Mouse (Mus musculus): ENCODE results near the gene Tgfbr3. TPM values are rescaled to one million over a fixed set of nuclear protein-coding genes. Genes with fewer than 3 reads are reported as not detected.

Gene Tgfbr3
- total and polyA plus RNA-seq, 2 experiments from 2014 or later: 3.4 to 14.3 TPM

DNA sequence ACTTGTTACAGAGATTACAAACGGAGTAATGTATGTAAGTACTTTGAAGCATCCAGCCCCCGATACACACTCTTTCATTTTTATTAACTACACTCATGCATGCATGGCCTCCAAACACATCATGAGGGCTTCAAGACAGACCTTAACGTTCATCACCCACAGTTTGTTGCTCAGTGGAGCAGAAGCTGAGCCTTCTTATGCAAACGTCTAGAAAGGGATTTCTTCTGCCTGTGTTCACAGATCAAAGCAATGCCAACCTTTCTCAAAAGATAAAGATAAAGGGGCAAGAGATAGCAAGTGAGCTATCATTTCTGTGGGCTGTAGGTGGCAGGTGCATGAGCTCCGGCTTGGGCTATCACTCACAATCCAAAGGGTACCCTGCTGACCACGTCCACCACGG lies 123.7 kb downstream of the Tgfbr3 start:
- no peak for ATAC-seq
- no peak for DNase-seq
- Histone ChIP-seq H3K9ac (no peak overlapping the region), H3K4me3 (ENCODE audit: low read depth, low read length) (no peak overlapping the region), H3K4me1 (ENCODE audit: insufficient read depth) (peaks cover 8% of the 10 kb centered on the region), H3K36me3 (ENCODE audit: insufficient read depth) (no peaks in the 10 kb centered on the region), H3K9me3 (ENCODE audit: low read length) (no peaks in the 10 kb centered on the region), H3K27ac (ENCODE audit: low read depth, low read length) (no peak overlapping the region), H3K4me2 (ENCODE audit: low read depth) (no peak overlapping the region), H3K27me3 (ENCODE audit: insufficient read depth, low read length) (no peaks in the 10 kb centered on the region; the same call in 1 of the 2 replicates)
- TF ChIP-seq CTCF (IDR thresholded peaks at IDR 0.05; ENCODE audit: low read depth): no peak
- 77% methylated on average over 7 of the region's 7 CpGs for WGBS

DNA sequence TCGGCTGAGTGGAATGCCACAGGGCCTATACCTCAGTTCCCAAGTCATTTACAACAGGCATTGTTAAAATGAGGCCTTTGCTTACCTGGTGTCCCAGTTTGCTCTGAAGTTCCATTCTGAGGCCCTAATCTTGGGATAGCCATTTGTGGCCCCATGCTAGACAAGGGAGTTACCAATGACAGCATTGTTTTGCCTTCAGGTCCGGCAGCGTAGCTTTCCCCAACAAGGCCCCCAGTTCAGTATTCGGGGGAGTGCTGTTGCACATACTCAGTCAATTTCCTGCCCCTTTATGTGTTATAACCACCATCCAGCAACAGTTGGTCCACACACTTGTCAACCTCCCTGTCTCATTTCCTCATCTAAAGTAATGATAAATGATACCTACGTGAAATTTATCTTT lies 124.2 kb downstream of the Tgfbr3 start:
- no peaks in the 10 kb centered on the region; the same call in 1 of the 2 replicates for H3K27me3 ChIP-seq (ENCODE audit: insufficient read depth, low read length)
- H3K4me2 ChIP-seq (ENCODE audit: low read depth): no peak overlapping the region
- peaks cover 8% of the 10 kb centered on the region for H3K4me1 ChIP-seq (ENCODE audit: insufficient read depth)
- WGBS: 89% methylated on average over 5 of the region's 5 CpGs
- DNase-seq: no peak
- TF ChIP-seq CTCF (IDR thresholded peaks at IDR 0.05; ENCODE audit: low read depth): no peak
- no peak overlapping the region for H3K9ac ChIP-seq
- no peak for ATAC-seq
- H3K9me3 ChIP-seq (ENCODE audit: low read length): no peaks in the 10 kb centered on the region
- no peaks in the 10 kb centered on the region for H3K36me3 ChIP-seq (ENCODE audit: insufficient read depth)
- no peak overlapping the region for H3K27ac ChIP-seq (ENCODE audit: low read depth, low read length)
- H3K4me3 ChIP-seq (ENCODE audit: low read depth, low read length): no peak overlapping the region

DNA sequence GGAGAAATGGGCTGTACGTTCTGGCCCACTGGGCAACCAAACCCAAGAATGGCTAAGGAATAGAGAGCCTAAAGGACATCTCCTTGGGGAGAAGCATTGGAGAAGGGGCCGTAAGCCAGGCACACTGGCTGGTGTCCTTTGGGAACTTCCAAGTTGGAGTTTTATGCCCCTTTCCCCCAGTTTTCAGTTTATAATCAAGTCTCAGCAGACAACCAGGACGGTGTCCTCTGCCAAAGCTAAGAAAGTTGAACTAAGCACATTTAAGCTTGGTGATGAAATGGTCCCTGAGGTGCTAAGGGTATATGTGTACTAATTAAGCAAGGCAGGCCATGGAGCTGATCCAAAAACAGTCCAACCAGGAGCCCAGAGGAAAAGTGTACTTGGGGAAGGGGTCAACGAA lies 124.6 kb downstream of the Tgfbr3 start:
- no peak overlapping the region for H3K4me3 ChIP-seq (ENCODE audit: low read depth, low read length)
- TF ChIP-seq CTCF (IDR thresholded peaks at IDR 0.05; ENCODE audit: low read depth): no peak
- peaks cover 8% of the 10 kb centered on the region for H3K4me1 ChIP-seq (ENCODE audit: insufficient read depth)
- no peaks in the 10 kb centered on the region for H3K9me3 ChIP-seq (ENCODE audit: low read length)
- WGBS: 89% methylated on average over 4 of the region's 4 CpGs
- DNase-seq: no peak
- H3K36me3 ChIP-seq (ENCODE audit: insufficient read depth): no peaks in the 10 kb centered on the region
- H3K9ac ChIP-seq: no peak overlapping the region
- no peak for ATAC-seq
- no peaks in the 10 kb centered on the region; the same call in 1 of the 2 replicates for H3K27me3 ChIP-seq (ENCODE audit: insufficient read depth, low read length)
- H3K4me2 ChIP-seq (ENCODE audit: low read depth): no peak overlapping the region
- H3K27ac ChIP-seq (ENCODE audit: low read depth, low read length): no peak overlapping the region

DNA sequence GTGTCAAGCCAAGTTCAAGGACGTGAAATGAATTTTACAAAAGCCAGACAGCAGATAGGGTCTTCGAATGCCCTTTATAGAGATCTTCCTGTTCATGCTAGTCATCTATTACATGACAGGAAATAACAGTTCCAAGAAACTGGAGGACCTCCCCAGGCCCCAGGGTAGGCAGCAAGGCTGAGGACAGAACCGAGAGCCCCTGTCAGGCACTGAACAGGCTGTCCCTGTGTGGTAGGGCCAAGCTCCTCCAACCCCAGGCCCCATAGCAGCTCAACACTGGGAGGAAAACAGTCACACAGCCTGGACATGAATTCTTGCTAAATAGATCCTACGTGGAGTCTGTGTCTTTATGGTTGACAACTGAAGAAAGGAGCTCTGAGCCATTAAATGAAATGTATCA lies 125.3 kb downstream of the Tgfbr3 start:
- H3K4me2 ChIP-seq (ENCODE audit: low read depth): no peak overlapping the region
- no peak for TF ChIP-seq CTCF (IDR thresholded peaks at IDR 0.05; ENCODE audit: low read depth)
- no peak overlapping the region for H3K9ac ChIP-seq

DNA sequence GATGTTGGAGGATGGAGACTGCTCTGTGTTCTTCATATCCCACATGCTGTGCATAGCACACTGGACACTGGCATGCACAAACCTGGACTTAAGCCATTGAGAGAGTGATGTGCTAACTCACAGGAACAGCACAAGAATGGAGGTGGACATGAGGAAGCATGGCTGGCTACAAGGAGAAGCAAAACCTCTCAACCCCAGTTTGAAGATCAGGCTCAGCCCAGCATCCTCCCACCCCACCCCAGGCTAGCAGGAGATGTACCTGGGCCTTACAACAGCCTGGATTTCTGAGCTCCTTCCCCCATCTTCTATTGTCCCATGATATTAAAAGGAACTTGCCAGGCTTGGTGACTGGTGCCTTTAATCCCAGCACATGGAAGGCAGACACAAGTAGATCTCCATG lies 126.1 kb downstream of the Tgfbr3 start:
- Histone ChIP-seq H3K36me3 (ENCODE audit: insufficient read depth) (no peaks in the 10 kb centered on the region), H3K4me2 (ENCODE audit: low read depth) (no peak overlapping the region), H3K9ac (no peak overlapping the region), H3K27me3 (ENCODE audit: insufficient read depth, low read length) (no peaks in the 10 kb centered on the region; the same call in 1 of the 2 replicates), H3K9me3 (ENCODE audit: low read length) (no peaks in the 10 kb centered on the region), H3K27ac (ENCODE audit: low read depth, low read length) (no peak overlapping the region), H3K4me1 (ENCODE audit: insufficient read depth) (peaks cover 8% of the 10 kb centered on the region), H3K4me3 (ENCODE audit: low read depth, low read length) (no peak overlapping the region)
- DNase-seq (no peak), ATAC-seq (no peak)
- TF ChIP-seq CTCF (IDR thresholded peaks at IDR 0.05; ENCODE audit: low read depth): no peak

More for the DNA sequence above, 125.3 kb downstream of the Tgfbr3 start:
- ATAC-seq: no peak
- no peaks in the 10 kb centered on the region; the same call in 1 of the 2 replicates for H3K27me3 ChIP-seq (ENCODE audit: insufficient read depth, low read length)
- 82% methylated on average over 4 of the region's 4 CpGs for WGBS
- H3K36me3 ChIP-seq (ENCODE audit: insufficient read depth): no peaks in the 10 kb centered on the region
- H3K27ac ChIP-seq (ENCODE audit: low read depth, low read length): no peak overlapping the region
- H3K4me1 ChIP-seq (ENCODE audit: insufficient read depth): peaks cover 8% of the 10 kb centered on the region
- no peaks in the 10 kb centered on the region for H3K9me3 ChIP-seq (ENCODE audit: low read length)
- no peak overlapping the region for H3K4me3 ChIP-seq (ENCODE audit: low read depth, low read length)
- DNase-seq: no peak

DNA sequence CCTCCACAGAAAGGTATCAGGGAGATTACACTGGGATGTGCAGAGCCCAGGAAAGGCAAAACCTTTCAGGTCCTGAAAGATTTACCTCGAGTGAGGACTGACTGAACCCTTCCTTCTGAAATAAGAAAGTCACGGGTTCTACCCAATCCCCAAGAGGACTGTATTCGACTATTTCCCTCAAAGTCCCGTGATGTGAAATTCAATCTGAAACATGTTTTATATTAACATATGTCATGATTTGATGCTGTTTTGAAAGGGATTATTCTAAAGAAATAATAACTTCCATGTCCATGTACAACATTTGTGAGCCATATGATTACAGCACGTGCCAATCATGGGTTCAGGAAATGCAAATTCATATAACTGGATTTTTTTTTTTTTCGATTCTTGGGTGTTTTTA lies 126.6 kb downstream of the Tgfbr3 start:
- Histone ChIP-seq H3K27ac (ENCODE audit: low read depth, low read length) (no peak overlapping the region), H3K9ac (no peak overlapping the region), H3K27me3 (ENCODE audit: insufficient read depth, low read length) (no peaks in the 10 kb centered on the region; the same call in 1 of the 2 replicates), H3K4me2 (ENCODE audit: low read depth) (no peak overlapping the region), H3K4me1 (ENCODE audit: insufficient read depth) (peaks cover 8% of the 10 kb centered on the region), H3K9me3 (ENCODE audit: low read length) (no peaks in the 10 kb centered on the region), H3K36me3 (ENCODE audit: insufficient read depth) (no peaks in the 10 kb centered on the region), H3K4me3 (ENCODE audit: low read depth, low read length) (no peak overlapping the region)
- ATAC-seq (no peak), DNase-seq (no peak)
- TF ChIP-seq CTCF (IDR thresholded peaks at IDR 0.05; ENCODE audit: low read depth): no peak
- 75% methylated on average over 6 of the region's 6 CpGs for WGBS

DNA sequence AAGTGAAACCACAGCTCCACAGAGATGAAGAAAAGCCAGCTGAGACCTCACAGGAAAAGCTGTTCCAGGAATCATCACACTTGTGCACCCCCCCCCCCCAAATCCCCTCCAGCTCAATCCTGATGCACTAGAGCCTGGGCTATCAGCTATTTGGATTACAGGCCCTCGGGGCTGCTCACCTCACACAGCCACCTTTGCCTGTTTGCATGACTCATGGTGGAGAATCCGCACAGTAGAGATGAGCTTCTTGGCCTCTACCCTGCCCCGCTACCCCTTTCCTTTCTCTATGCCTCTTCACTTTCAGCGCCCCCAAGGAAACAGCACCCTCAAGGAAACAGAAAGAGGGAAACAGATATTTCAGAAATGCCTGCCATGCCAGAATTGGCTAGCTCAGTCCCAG lies 127.1 kb downstream of the Tgfbr3 start:
- Histone ChIP-seq H3K4me1 (ENCODE audit: insufficient read depth) (peaks cover 5% of the 10 kb centered on the region), H3K27me3 (ENCODE audit: insufficient read depth, low read length) (no peaks in the 10 kb centered on the region; the same call in 1 of the 2 replicates), H3K4me2 (ENCODE audit: low read depth) (no peak overlapping the region), H3K27ac (ENCODE audit: low read depth, low read length) (no peak overlapping the region), H3K4me3 (ENCODE audit: low read depth, low read length) (no peak overlapping the region), H3K36me3 (ENCODE audit: insufficient read depth) (no peaks in the 10 kb centered on the region), H3K9me3 (ENCODE audit: low read length) (no peaks in the 10 kb centered on the region), H3K9ac (no peak overlapping the region)
- ATAC-seq (no peak), DNase-seq (no peak)
- WGBS: 92% methylated on average over 4 of the region's 4 CpGs
- no peak for TF ChIP-seq CTCF (IDR thresholded peaks at IDR 0.05; ENCODE audit: low read depth)

Measured in forebrain, postnatal 0 days (tissue).